Mouse (Mus musculus): ENCODE measurements at regions not wholly inside any gene's neighbourhood (a gene's known extent, or its start where the extent isn't known, plus 50 kb on each side); places are given as distances from the start of the nearest gene placed in this dataset.

DNA sequence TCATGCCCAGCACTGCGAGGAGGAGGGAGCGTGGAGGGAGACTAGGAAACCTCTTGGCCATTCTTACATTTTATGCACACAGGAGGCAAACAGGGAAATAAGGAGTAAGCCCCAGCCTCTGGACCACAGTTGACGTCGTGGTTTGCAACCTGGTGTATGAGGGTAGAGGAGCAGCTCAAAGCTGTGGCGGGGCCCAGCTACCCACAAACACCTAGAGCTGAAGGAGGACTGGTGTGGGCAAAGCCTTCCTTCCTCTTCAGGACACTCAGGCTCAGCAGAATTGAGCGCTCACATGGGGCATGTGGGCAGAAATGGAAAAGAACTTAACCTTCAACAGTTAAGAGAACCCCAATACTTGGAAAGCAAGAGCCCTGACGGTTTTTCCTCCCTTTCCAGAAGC, 113.2 kb upstream of the Klf14 start:
- no peak for TF ChIP-seq CTCF (IDR thresholded peaks at IDR 0.05; ENCODE audit: low read depth, low read length)
- no peak for TF ChIP-seq EP300 (IDR thresholded peaks at IDR 0.05; ENCODE audit: insufficient read depth, low read depth, low read length)
- TF ChIP-seq POLR2A (IDR thresholded peaks at IDR 0.05; ENCODE audit: insufficient read depth, low read length), result no peak
